Mouse (Mus musculus) liver, postnatal 0 days (tissue): ENCODE measurements around the gene Casp8ap2.

Experiments
- CTCF ChIP-seq: sonication (generic); IDR thresholded peaks from 2 replicates; pipeline ENCODE4 v1.5.1; 2016; ENCODE audit warnings: antibody characterized with exemption, low read depth
- EP300 ChIP-seq: IDR thresholded peaks from 2 replicates; pipeline ENCODE4 v1.6.1; 2016; ENCODE audit warnings: antibody characterized with exemption, low read depth, mild to moderate bottlenecking

- TF ChIP-seq CTCF (no peak), EP300 (no peak)
These were observed 35.4 kb upstream of the Casp8ap2 start for GRCm38 (mm10) chr4:32579850-32580249.
